Mouse (Mus musculus) heart, embryonic 12.5 days (tissue): ENCODE results near the gene Sec61a2. TPM values are rescaled to one million over a fixed set of nuclear protein-coding genes. Genes with fewer than 3 reads are reported as not detected.

ENCODE experiments used
- ATAC-seq: fragments of 200-750 bp; cut with Nextera tagmentation; 2 replicates; pipeline ENCODE4 v1.8.0; 2017; ENCODE audit warnings: moderate TSS enrichment, moderate library complexity; ENCODE audit not compliant: insufficient number of reproducible peaks, low FRiP score
- H3K27ac ChIP-seq: fragments of 300-500 bp; sonication (generic); 2 replicates; pipeline ENCODE4 v1.5.1; 2016; ENCODE audit warnings: mild to moderate bottlenecking, moderate library complexity; ENCODE audit not compliant: poor library complexity, severe bottlenecking
- H3K27me3 ChIP-seq: fragments of 300-500 bp; sonication (generic); replicated peaks from 2 replicates; pipeline ENCODE4 v1.6.1; 2016; ENCODE audit warnings: mild to moderate bottlenecking, moderate library complexity
- H3K36me3 ChIP-seq: fragments of 300-500 bp; sonication (generic); 2 replicates; pipeline ENCODE4 v1.6.1; 2016; ENCODE audit warnings: mild to moderate bottlenecking, moderate library complexity
- H3K4me1 ChIP-seq: fragments of 300-500 bp; sonication (generic); replicated peaks from 2 replicates; pipeline ENCODE4 v1.6.1; 2016; ENCODE audit warnings: mild to moderate bottlenecking
- H3K4me2 ChIP-seq: fragments of 300-500 bp; sonication (generic); 2 replicates; pipeline ENCODE4 v1.6.1; 2016; ENCODE audit warnings: mild to moderate bottlenecking, moderate library complexity
- H3K4me3 ChIP-seq: fragments of 300-500 bp; sonication (generic); 2 replicates; pipeline ENCODE4 v1.5.1; 2016; ENCODE audit warnings: mild to moderate bottlenecking
- H3K9ac ChIP-seq: fragments of 300-500 bp; sonication (generic); 2 replicates; pipeline ENCODE4 v1.6.1; 2016; ENCODE audit warnings: mild to moderate bottlenecking, moderate library complexity
- H3K9me3 ChIP-seq: fragments of 300-500 bp; sonication (generic); replicated peaks from 2 replicates; pipeline ENCODE4 v1.6.1; 2016; ENCODE audit warnings: mild to moderate bottlenecking, moderate library complexity
- WGBS: fragments of 180-500 bp; shearing (Covaris S2); methylation state at CpG from one replicate; pipeline ENCODE4 v1.1.7; 2016; 5-methylcytosine and 5-hydroxymethylcytosine counted together
- polyA plus RNA-seq: library from polyadenylated mRNA; unstranded; fragments of >200 nt; fragmentation: Nextera tagmentation; extraction: Ambion mirVana; gene quantifications from 2 replicates; pipeline ENCODE4 v1.2.1, GENCODE M21; 2016

Gene Sec61a2
- 54.9 and 55.4 TPM in 2 replicates for polyA plus RNA-seq

GRCm38 (mm10) chr2:5894843-5895570, at the start of gene Sec61a2:
Gene Sec61a2 (minus strand): TSS chr2:5895432.
- peak within 1 kb of the TSS; percentile 93 for H3K4me3 ChIP-seq
- peak within 1 kb of the TSS; percentile 96 for H3K9ac ChIP-seq
- H3K4me1 ChIP-seq = peaks cover 4% of the 10 kb centered on the region
- ATAC-seq = peak; percentile 100
- peak within 1 kb of the TSS; percentile 86 for H3K27ac ChIP-seq
- no peaks in the 10 kb centered on the region for H3K9me3 ChIP-seq
- peaks cover 20% of the 10 kb centered on the region for H3K36me3 ChIP-seq
- H3K27me3 ChIP-seq = no peaks in the 10 kb centered on the region
- under 1% methylated on average over 62 of the region's 62 CpGs for WGBS
- H3K4me2 ChIP-seq = peak within 1 kb of the TSS; percentile 75

DNA sequence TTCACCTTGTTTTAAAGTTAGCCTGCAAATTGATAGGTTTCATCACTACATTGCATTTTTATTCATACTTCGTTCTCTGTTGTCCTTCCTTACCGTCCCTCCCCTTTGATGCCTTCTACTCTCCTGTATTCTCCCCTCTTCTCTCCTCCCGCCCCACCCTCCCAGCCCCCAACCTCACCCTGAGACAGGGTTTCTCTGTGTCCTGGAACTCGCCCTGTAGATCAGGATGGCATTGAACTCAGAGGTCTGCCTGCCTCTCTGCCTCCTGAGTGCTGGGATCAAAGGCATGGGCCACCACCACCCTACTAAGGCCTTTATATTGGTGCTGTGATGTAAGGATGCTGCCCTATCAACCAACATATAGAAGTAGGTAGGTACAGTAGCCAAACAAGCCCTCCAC, 47.8 kb upstream of the Sec61a2 start:
- H3K4me3 ChIP-seq = peak overlapping the region; percentile 64
- no peak overlapping the region for H3K27ac ChIP-seq
- H3K4me2 ChIP-seq = peak overlapping the region; percentile 96
- no peaks in the 10 kb centered on the region for H3K9me3 ChIP-seq
- H3K36me3 ChIP-seq = no peaks in the 10 kb centered on the region
- H3K4me1 ChIP-seq = no peaks in the 10 kb centered on the region; the same call in 1 of the 2 replicates
- H3K27me3 ChIP-seq = no peaks in the 10 kb centered on the region
- WGBS = 39% methylated on average over 4 of the region's 4 CpGs
- no peak for ATAC-seq
- no peak overlapping the region for H3K9ac ChIP-seq

DNA sequence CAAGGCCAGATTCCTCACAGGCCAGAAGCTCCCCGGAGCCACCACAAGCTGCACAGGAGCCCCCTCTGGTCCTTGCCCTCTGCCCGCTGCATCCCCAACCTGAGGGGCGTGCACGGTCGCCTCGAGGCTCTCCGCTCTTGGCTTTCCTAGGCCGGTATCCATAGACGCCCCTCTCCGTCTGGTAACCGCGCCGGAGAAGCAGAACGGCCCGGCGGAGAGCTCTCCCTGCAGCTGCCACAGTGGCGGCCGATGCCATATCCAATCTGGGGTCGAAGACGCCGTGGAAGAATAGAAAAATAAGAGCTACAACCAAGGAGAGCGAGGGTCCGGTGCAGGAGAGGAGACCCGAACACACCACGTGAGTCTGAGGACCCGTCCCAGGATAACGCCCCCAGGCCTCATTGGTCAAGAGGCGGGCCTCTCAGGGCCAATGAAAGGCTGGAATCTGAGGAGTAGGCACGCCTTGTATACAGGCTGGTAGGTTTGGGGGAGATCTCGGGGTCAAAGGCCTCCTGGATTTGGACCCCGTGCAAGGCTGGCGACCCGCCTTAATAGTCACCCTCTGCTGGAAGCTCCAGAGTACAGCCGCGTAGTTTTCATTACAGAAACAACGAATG, 47.3 kb upstream of the Sec61a2 start, which contains the start of gene Dhtkd1:
Gene Dhtkd1, minus strand, starts transcription at position 377 of the 617 bp plus-strand sequence.
- WGBS = under 1% methylated on average over 36 of the region's 36 CpGs
- H3K4me1 ChIP-seq = no peaks in the 10 kb centered on the region; the same call in 1 of the 2 replicates
- no peaks in the 10 kb centered on the region for H3K9me3 ChIP-seq
- H3K27ac ChIP-seq = no peak within 1 kb of the TSS
- H3K27me3 ChIP-seq = no peaks in the 10 kb centered on the region
- H3K4me3 ChIP-seq = peak within 1 kb of the TSS; percentile 64
- peak; percentile 94 for ATAC-seq
- peak within 1 kb of the TSS; percentile 85 for H3K9ac ChIP-seq
- H3K4me2 ChIP-seq = peak within 1 kb of the TSS; percentile 96
- H3K36me3 ChIP-seq = no peaks in the 10 kb centered on the region

GRCm38 (mm10) chr2:5941861-5942415, 46.7 kb upstream of the Sec61a2 start:
- H3K4me1 ChIP-seq = no peaks in the 10 kb centered on the region; the same call in 1 of the 2 replicates
- H3K4me2 ChIP-seq = peak overlapping the region; percentile 96
- no peaks in the 10 kb centered on the region for H3K27me3 ChIP-seq
- H3K9ac ChIP-seq = peak overlapping the region; percentile 85
- H3K4me3 ChIP-seq = peak overlapping the region; percentile 64
- ATAC-seq = no peak
- H3K27ac ChIP-seq = no peak overlapping the region
- H3K9me3 ChIP-seq = no peaks in the 10 kb centered on the region
- 58% methylated on average over 11 of the region's 11 CpGs for WGBS
- no peaks in the 10 kb centered on the region for H3K36me3 ChIP-seq

DNA sequence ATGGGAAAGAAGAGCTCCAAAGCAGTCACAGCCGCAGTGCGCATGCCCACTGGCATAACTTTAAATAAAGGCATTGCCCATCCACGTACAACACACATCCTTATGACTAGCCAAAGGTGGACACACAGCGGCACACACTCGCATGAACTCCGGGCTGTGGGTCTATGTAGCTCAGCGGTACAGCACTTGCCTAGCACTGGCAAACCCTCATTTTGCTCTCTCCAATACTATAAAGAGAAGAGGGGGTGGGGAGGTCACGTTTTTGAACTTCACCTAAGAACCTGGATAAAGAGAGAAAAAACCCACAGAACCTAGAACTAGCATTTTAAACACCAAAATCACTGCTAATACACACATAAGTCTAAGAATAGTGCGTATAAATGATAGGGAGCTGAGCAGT, 45.7 kb upstream of the Sec61a2 start:
- WGBS = 87% methylated on average over 9 of the region's 9 CpGs

DNA sequence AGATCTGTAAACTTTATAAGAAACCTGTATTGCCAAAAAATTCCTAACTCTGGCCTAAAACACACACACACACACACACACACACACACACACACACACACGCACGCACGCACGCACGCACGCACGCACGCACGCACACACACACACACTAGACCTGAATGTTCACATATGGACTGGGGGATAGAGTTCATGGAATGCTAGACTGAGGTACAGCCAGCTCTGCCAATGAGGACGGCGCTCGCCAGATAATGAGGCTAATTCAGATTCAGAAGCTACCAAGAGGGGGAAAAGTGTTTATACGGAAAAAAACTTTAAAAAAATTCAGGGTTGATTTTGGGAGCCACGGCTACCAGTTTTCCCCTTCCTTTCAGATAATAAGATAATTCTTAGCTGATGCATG, 44.7 kb upstream of the Sec61a2 start:
- Histone ChIP-seq H3K27me3 (no peaks in the 10 kb centered on the region), H3K9ac (no peak overlapping the region), H3K4me2 (no peak overlapping the region), H3K9me3 (no peaks in the 10 kb centered on the region), H3K4me3 (no peak overlapping the region), H3K27ac (no peak overlapping the region), H3K36me3 (no peaks in the 10 kb centered on the region), H3K4me1 (no peaks in the 10 kb centered on the region; the same call in 1 of the 2 replicates)
- 88% methylated on average over 14 of the region's 14 CpGs for WGBS
- ATAC-seq = no peak

More for the DNA sequence above, 45.7 kb upstream of the Sec61a2 start:
- no peaks in the 10 kb centered on the region for H3K27me3 ChIP-seq
- no peaks in the 10 kb centered on the region for H3K9me3 ChIP-seq
- no peak overlapping the region for H3K4me2 ChIP-seq
- no peak overlapping the region for H3K4me3 ChIP-seq
- no peaks in the 10 kb centered on the region; the same call in 1 of the 2 replicates for H3K4me1 ChIP-seq
- ATAC-seq = no peak
- H3K27ac ChIP-seq = no peak overlapping the region
- no peak overlapping the region for H3K9ac ChIP-seq
- H3K36me3 ChIP-seq = no peaks in the 10 kb centered on the region

GRCm38 (mm10) chr2:5939319-5939718, 44.1 kb upstream of the Sec61a2 start:
- no peak overlapping the region for H3K9ac ChIP-seq
- H3K4me2 ChIP-seq = no peak overlapping the region
- H3K9me3 ChIP-seq = no peaks in the 10 kb centered on the region
- no peaks in the 10 kb centered on the region for H3K27me3 ChIP-seq
- H3K4me3 ChIP-seq = no peak overlapping the region
- ATAC-seq = no peak
- WGBS = 81% methylated on average over 3 of the region's 3 CpGs
- H3K4me1 ChIP-seq = no peaks in the 10 kb centered on the region; the same call in 1 of the 2 replicates
- H3K36me3 ChIP-seq = no peaks in the 10 kb centered on the region
- no peak overlapping the region for H3K27ac ChIP-seq

GRCm38 (mm10) chr2:5936550-5936949, 41.3 kb upstream of the Sec61a2 start:
- Histone ChIP-seq H3K9ac (no peak overlapping the region), H3K36me3 (no peaks in the 10 kb centered on the region), H3K4me3 (no peak overlapping the region), H3K4me1 (no peaks in the 10 kb centered on the region), H3K9me3 (no peaks in the 10 kb centered on the region), H3K27me3 (no peaks in the 10 kb centered on the region), H3K27ac (no peak overlapping the region), H3K4me2 (no peak overlapping the region)
- no peak for ATAC-seq
- 79% methylated on average over 4 of the region's 4 CpGs for WGBS

DNA sequence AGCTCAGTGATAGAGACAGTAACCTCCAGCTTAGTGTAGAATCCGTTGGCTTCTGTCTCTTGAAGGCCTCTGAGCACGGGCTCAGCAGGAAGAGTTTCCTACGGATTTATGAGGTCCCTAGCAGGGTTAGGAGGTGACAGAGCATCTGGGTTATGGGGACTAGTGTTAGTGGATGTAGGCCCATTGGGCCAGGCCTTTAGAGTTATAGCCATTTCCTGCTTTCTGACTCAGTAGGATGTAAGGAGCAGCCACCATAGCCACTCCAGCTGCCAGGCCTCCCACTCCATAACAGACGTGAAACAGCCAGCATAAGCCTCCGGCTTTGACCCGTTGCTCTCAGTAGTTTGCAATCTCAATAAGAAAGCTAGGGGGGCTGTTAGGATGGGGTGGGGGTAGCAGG, 40.8 kb upstream of the Sec61a2 start:
- WGBS = 70% methylated on average over 6 of the region's 6 CpGs
- ATAC-seq = no peak

DNA sequence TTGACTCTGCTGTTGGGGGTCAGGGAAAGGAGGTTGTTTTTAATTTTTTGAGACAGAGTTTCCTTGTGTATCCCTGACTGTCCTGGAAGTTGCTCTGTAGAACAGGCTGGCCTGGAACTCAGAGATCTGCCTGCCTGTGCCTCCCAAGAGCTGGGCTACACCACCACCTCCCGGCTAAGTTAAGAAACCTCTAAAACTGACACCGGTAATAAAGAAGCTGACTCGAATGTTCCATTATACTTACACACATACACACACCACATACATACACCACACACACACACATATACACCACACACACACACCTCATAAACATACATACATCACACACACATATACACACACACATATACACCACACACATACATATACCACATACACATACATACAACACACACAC, 39.7 kb upstream of the Sec61a2 start:
- Histone ChIP-seq H3K4me3 (no peak overlapping the region), H3K27me3 (no peaks in the 10 kb centered on the region), H3K4me1 (no peaks in the 10 kb centered on the region), H3K36me3 (no peaks in the 10 kb centered on the region), H3K9ac (no peak overlapping the region), H3K27ac (no peak overlapping the region), H3K4me2 (no peak overlapping the region), H3K9me3 (no peaks in the 10 kb centered on the region)
- WGBS = 86% methylated on average over 3 of the region's 3 CpGs
- no peak for ATAC-seq

More for the DNA sequence above, 40.8 kb upstream of the Sec61a2 start:
- Histone ChIP-seq H3K4me2 (no peak overlapping the region), H3K9ac (no peak overlapping the region), H3K4me3 (no peak overlapping the region), H3K36me3 (no peaks in the 10 kb centered on the region), H3K27me3 (no peaks in the 10 kb centered on the region), H3K4me1 (no peaks in the 10 kb centered on the region), H3K27ac (no peak overlapping the region), H3K9me3 (no peaks in the 10 kb centered on the region)

- 91% methylated on average over 5 of the region's 5 CpGs for WGBS
- no peaks in the 10 kb centered on the region for H3K27me3 ChIP-seq
- no peak for ATAC-seq
These were observed 36.7 kb upstream of the Sec61a2 start for GRCm38 (mm10) chr2:5931938-5932337.

More at GRCm38 (mm10) chr2:5931938-5932337, 36.7 kb upstream of the Sec61a2 start:
- no peak overlapping the region for H3K27ac ChIP-seq
- no peak overlapping the region for H3K4me3 ChIP-seq
- H3K4me1 ChIP-seq = no peaks in the 10 kb centered on the region
- H3K9me3 ChIP-seq = no peaks in the 10 kb centered on the region
- H3K4me2 ChIP-seq = no peak overlapping the region
- H3K36me3 ChIP-seq = no peaks in the 10 kb centered on the region
- no peak overlapping the region for H3K9ac ChIP-seq
